Mouse (Mus musculus) gastrocnemius, adult 18-20 months (tissue): ENCODE data around the gene Trim5. TPM values are rescaled to one million over a fixed set of nuclear protein-coding genes. Genes with fewer than 3 reads are reported as not detected.
"Not testable (repeated sequence)": the region's sequence is repeated elsewhere in the genome, so short reads cannot be mapped to it uniquely, and the experiment has no call there.

ENCODE experiments used
- DNase-seq: peaks from one replicate; pipeline ENCODE4 v3.0.0; 2021; ENCODE audit warnings: low spot score
- long read RNA-seq, 2 experiments: library from polyadenylated mRNA; stranded (forward); transcript quantifications; one replicate each; pipeline ENCODE4 v2.0.0; 2021
- total RNA-seq, 2 experiments: library from RNA; stranded (reverse); gene quantifications; 2 replicates each; pipeline ENCODE4 v1.2.3; 2021

Trim5 gene
- under 1 TPM; 0.57 to 0.59 TPM for total RNA-seq
- long read RNA-seq, experiment 1, partial matches to known transcripts, result 0 of 2 reads
- long read RNA-seq, experiment 1, other reads (novel, unspliced or antisense), result 1 of 2 reads
- long read RNA-seq, experiment 2, result 0 reads

DNA sequence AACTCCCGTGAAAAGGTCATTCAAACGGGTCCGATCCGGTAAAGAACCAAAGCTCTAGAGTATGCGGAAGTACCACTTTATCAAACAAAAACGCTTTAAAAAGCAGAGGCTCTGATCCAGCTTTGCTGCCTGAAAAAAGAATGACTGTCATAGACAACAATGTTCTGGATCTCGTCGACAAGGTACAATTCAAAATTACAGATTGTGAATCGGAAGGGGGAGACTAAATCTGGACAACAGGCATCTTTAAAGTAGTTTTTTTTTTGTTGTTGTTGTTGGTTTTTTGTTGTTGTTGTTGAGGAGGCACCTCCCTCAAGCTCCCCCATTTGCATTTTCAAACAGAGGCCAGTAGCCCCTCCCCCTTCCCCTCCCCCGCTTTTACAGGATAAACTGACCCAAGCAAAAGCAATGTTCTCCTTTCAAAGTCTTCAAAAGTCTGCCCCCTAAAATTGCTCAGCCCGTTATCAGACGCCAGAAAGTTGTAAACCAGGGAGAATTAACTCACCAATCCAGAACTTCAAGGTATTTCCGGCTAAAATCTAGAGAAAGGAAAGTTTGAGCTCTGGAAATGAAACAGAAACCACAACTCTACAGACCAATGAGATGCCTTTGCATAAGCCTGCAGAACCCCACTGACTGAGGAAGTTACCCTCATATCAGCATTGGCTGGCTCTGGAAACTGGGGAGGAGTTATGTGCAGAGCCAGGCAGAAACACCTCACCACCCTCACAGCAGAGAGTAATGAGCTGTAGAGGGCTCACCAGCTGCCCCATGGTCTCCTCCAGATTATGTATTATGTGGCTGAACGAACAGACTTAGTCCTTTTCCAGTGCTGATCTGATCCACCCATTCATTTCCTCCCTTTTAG, at the start of gene Trim5:
Gene Trim5, minus strand, starts transcription at position 519 of the 868 bp plus-strand sequence.
- not testable (repeated sequence) for DNase-seq

DNA sequence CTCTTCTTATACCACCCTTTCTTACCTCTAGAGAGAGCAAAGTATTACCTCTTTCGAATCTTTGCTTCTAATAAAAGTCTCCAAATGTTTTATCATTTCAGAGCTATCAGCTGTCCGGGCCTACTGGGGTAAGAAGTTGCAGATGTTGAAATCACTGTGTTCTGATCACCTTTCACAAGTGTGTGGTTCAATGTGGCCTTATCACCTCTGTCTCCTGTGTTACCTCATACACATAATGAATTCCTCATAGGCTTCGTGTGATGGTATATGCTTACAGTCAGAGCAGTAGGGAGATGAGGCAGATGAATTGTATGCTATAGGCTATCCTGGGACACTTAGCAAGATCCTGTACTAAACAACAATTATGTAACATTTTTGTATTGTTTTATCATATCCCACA, 47.7 kb upstream of the Trim5 start:
- DNase-seq, result not testable (repeated sequence)

DNA sequence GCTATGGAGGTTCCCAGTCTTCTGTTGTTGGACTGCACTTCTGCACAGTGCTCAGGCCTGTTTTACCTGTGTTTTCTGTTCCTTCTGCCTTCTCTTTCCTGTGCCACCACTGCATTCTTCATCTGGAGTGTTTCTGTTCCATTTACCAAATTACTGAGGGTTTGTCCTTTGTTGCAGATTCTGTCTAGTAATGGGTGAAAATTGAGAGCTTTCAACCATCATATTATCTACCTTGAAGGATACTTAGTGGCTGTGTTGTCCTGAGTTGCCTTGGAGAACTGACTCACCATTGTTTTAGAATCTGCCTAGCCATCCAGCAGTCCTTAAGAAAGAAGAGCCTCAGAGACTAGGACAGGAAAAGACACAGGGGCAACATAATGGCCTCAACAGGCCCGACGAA, 41.3 kb upstream of the Trim5 start, which contains the start of gene Trim34b:
Gene Trim34b, plus strand, starts transcription at position 301 of the 400 bp plus-strand sequence.
- DNase-seq, result not testable (repeated sequence)

DNA sequence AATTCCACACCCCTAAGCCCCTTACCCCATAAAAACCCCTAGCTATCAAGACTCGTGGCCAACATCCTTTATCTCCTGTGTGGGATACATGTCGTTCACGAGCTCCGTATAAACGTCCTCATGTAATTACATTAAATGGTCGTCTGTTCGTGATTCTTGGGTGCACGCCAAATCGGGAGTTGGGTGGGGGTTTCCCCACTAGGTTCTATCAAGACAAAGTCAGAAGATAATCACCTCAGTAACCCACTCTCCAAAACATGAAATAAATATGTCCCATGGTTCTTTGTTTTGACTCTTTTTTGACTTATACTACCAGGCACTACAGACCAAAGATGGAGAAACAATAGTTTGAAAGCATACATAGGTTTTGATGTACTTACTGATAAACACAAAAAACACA, 34.1 kb upstream of the Trim5 start:
- DNase-seq, result no peak

GRCm38 (mm10) chr7:104315369-104316080, 27.6 kb upstream of the Trim5 start, which contains the start of gene Trim12a:
Trim12a (minus strand) TSS chr7:104315466.
- not testable (repeated sequence) for DNase-seq

DNA sequence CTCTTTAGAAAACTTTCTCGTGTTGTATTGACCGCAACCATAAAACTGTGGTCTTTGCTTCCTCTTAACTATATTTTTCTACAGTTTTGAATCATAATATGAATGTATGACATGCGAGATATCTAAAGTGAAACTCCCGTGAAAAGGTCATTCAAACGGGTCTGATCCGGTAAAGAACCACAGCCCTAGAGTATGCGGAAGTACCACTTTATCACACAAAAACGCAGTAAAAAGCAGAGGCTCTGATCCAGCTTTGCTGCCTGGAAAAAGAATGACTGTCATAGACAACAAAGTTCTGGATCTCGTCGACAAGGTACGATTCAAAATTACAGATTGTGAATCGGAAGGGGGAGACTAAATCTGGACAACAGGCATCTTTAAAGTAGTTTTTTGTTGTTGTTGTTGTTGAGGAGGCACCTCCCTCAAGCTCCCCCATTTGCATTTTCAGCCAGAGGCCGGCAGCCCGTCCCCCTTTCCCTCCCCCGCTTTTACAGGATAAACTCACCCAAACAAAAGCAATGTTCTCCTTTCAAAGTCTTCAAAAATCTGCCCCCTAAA, 27.0 kb upstream of the Trim5 start:
- peak; percentile 1 for DNase-seq

DNA sequence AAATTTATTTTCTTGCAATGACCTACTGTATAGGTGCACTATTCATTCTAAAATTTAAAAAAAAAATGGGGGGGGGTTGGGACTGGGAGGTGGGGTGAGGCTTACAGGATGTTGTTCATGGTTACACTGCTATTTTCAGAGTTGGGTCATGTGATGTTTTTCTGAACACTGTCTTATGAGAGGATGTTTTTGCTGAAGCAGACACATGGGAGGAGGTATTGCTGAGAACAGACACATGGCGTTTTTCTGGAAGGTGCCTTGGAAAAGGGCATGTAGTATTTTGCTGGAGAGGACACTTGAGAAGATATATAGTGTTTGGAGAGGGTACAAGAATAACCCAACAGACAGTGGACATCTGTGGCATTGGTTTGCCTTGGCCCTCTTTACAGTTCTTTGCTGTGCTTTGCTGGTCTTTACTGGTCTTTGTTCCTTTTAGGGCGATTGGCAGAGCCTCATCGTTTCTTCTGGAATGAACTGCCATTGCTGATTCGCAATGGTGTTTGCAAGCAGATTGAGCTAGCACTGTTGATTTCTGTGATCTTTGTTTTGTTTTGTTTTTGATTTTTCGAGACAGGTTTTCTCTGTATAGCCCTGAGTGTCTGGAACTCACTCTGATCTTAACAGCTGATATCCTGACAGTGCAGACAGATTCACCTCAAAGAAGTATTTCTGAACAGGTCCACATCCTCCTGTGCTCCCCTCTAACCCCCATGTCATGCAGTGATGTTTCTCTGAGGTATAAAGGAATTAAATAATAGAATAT, 3.9 kb upstream of the Trim5 start:
- DNase-seq, result no peak

DNA sequence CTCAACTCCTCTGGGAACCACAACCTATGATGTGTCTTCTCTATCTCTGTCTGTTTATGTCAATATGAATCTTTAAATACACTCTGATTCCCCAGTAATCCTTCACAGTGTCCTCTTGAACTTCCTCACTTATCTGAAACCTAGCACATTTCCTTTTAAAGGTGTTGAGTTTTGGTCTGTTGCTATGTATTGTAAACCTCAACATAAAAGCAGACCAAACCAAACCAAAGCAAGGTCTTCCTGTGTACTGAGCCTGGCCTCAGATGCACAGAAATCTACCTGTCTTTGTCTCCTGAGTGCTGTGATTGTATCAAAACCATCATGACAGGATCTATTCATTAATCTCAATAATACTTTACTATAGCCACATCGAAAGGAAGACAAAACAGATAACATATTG, 2.7 kb upstream of the Trim5 start:
- DNase-seq, result no peak

DNA sequence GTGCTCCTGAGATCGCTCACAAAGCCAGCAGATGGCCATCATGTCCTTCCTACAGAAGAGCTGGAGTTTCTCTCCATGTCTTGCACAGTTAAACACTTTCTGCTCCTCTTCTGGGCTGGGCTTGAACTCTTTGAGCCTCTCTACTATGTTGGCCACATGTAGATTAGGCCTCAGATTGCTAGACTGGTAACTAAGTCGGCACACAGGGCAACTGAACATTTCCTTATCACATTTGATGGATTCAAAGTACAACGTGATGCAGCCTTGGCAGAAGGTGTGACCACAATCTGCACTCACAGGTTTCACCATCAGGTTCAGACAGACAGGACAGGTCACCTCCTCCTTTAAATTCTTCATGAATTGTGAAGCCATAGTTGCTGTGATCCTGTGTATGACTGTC, 8.5 kb downstream of the Trim5 start:
- not testable (repeated sequence) for DNase-seq

DNA sequence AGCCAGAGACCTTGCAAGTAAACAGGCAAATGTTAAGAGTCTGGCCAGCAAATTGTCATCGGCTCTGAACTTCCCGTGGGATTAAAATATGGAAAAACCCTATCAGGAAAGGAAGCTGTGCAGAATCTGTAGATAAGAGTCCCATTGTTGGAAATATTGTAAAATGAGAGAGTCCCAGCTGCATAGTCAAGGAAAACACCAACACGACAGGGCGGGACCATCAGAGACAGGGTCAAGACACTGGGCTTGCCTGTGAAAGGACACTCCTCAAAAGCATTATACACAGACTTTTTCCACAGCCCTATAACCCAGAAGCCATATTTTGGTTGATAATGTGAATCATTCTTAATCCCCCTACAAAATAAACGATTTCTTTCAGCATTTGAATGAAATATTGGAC, 22.6 kb downstream of the Trim5 start:
- DNase-seq, result not testable (repeated sequence)

GRCm38 (mm10) chr7:104260380-104260779, 27.5 kb downstream of the Trim5 start:
- DNase-seq, result not testable (repeated sequence)

DNA sequence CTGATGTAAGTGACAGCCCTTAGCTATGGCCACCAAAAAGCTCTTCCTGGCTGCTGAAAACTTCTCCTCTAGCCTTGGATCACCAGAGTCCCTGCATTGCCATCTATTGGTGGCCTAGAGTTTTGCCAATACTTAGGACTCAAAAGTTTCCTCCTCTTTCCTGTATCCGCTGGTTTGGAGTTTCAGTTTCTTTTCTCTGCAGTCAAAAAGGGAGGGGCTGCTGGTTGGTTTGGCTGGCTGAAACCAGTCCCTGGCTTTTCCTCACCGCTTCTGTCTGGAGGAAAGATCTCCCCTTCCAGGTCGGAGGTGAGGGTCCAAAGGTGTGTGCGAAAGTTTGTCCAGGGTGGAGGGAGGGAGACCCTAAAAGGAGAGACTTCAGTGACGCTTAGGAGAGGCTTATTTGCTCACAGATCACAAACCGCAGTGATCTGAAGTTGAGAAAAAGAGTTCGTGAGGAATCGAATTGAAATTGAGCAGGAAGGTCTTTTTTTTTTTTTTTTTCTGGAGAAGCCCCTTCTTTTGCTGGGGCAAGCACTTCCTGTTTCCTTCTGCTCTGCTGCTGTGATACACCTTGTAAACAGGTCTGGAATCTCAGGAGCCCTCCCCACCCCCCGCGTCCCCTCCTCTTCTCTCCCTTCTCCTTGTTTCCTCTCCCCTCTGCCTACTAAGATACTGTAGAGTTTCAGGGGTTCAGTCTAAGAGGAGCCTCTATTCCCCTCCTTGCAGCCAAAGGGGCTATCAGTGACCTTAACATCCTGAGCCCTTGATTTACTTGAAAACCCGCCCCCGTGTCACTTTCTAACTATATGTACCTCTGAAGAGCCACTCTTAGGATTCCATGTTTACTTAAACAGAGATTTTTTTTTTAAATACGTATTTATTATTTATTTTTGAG, 43.4 kb downstream of the Trim5 start, which contains the start of gene Trim34a:
Gene Trim34a, plus strand, starts transcription at position 171 of the 895 bp plus-strand sequence.
- peak; percentile 57 for DNase-seq

DNA sequence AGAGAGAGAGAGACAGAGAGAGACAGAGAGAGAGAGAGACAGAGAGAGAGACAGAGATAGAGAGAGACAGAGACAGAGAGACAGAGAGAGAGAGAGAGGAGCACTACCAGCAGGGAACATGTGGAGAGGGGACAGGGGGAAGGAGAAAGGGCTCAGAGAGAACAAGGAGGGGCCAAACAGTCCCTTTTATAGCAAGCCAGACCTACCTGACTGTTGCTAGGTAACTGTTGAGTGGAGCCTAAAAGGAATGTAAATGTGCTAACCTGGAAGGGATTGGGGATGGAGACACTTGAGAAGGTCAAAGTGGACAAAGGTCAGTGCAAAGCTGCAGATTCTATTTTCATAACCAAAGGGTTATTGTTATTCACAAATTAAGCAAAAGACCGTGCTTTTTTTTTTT, 44.3 kb downstream of the Trim5 start:
- DNase-seq, result no peak

- no peak for DNase-seq
Measured at GRCm38 (mm10) chr7:104240857-104241256, 47.0 kb downstream of the Trim5 start.

- DNase-seq, result peak; percentile 9
Measured at GRCm38 (mm10) chr7:104231203-104231602, 56.7 kb downstream of the Trim5 start.

DNA sequence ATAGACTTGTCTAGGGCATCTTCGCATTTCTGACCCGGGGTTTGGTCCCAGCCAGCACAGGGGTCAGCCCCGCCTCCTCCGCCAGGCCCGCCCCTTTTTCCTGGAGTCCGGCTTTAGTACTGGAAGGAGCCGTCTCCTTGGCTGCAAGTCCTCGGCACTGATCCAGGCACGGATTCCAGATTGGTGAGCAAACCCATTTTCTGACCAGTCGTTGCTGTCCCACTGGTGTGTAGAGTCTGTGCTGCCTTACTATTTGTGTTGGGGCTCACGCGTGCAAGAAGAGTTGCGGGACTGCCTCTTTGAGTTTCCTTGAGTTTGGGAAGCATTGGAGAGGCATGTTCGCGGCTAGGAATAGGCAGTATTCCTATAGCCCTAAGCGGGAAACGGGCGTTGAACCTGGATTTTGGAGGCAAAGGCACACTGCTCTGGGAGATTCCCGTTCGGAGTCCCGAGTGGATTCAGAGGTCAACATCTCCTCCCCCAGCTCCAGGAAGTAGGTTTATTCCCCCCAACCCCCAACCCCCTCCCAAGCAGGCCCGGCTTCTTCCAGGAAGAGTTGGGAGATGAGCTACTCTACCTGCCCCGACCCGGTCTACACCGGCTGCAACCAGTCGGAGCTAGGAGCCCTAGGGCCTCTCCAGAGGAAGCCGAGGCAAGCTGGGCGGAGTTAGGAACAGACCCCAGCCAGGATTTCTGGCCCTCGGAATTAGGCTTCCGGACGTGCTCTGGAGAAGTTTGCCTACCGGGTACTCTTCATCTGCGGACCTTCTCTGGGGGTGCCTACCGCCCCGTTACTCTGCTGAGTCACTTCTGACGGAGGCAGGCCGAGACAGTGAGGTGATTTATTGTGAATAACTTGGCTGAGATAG, 69.0 kb downstream of the Trim5 start, which contains the start of gene Trim6:
Gene Trim6, plus strand, starts transcription at position 93 of the 869 bp plus-strand sequence.
- DNase-seq, result peak; percentile 76

GRCm38 (mm10) chr7:104217881-104218280, 70.0 kb downstream of the Trim5 start:
- DNase-seq, result no peak

DNA sequence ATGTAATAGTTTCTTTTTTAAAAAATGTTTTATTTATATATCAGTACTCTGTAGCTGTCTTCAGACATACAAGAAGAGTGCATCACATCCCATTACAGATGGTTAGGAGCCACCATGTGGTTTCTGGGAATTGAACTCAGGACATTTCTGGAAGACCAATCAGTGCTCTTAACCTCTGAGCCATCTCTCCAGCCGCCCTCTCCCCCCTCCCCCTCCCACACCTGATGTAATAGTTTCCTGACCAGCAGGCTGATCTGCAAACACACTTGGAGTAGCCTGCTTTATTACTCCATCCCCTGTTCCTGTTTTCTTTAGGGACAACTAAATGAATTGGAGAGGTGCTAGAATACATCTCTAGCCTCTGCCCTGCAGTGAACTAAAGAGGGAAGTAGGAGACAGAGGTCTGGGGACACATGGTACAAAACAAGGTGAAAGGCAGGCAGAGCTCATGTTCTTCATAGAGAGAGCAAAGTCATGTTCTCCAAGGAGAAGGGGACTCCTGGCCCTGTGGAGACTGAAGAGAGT, 71.8 kb downstream of the Trim5 start:
- DNase-seq, result no peak
